Mouse (Mus musculus): ENCODE measurements around the gene Slc16a11. TPM values are rescaled to one million over a fixed set of nuclear protein-coding genes. Genes with fewer than 3 reads are reported as not detected.

Gene Slc16a11
- polyA plus RNA-seq (2014; fragmentation: Illumina TruSeq; extraction: RNeasy Lipid Tissue Mini Kit (QIAGEN cat#74804); ENCODE audit: low read depth, low replicate concordance): not detected

GRCm38 (mm10) chr11:70212423-70212822 lies at the start of gene Slc16a11:
TSS of gene Slc16a11 (plus strand) at chr11:70212752.

GRCm38 (mm10) chr11:70220731-70221602 lies 8.4 kb downstream of the Slc16a11 start, which contains the start of gene Slc16a13:
TSS of gene Slc16a13 (minus strand) at chr11:70221064.

GRCm38 (mm10) chr11:70229260-70230010 lies 16.9 kb downstream of the Slc16a11 start, which contains the start of gene Bcl6b:
TSS of gene Bcl6b (minus strand) at chr11:70229798.

GRCm38 (mm10) chr11:70237457-70238167 lies 25.1 kb downstream of the Slc16a11 start, which contains the start of gene 0610010K14Rik:
TSS of gene 0610010K14Rik (minus strand) at chr11:70237914.

GRCm38 (mm10) chr11:70239541-70240279 lies 27.2 kb downstream of the Slc16a11 start, which contains the start of the genes Gm21988 and Rnasek:
TSS of gene Gm21988 (minus strand) at chr11:70239830.
TSS of gene Rnasek (minus strand) at chr11:70239842.

GRCm38 (mm10) chr11:70254931-70255531 lies 42.5 kb downstream of the Slc16a11 start, which contains the start of gene Alox12:
TSS of gene Alox12 (minus strand) at chr11:70255353.

Other genes with a start within 250 kb of the Slc16a11 start
- 10.0 TPM for gene Cldn7, start 248.0 kb upstream of the Slc16a11 start, polyA plus RNA-seq (2014; fragmentation: Illumina TruSeq; extraction: RNeasy Lipid Tissue Mini Kit (QIAGEN cat#74804); ENCODE audit: low read depth, low replicate concordance)
- 38.7 TPM for gene Ctdnep1, start 231.6 kb upstream of the Slc16a11 start, polyA plus RNA-seq (2014; fragmentation: Illumina TruSeq; extraction: RNeasy Lipid Tissue Mini Kit (QIAGEN cat#74804); ENCODE audit: low read depth, low replicate concordance)
- 8.3 TPM for gene Elp5, start 230.2 kb upstream of the Slc16a11 start, polyA plus RNA-seq (2014; fragmentation: Illumina TruSeq; extraction: RNeasy Lipid Tissue Mini Kit (QIAGEN cat#74804); ENCODE audit: low read depth, low replicate concordance)
- gene Gabarap, start 221.6 kb upstream of the Slc16a11 start, polyA plus RNA-seq (2014; fragmentation: Illumina TruSeq; extraction: RNeasy Lipid Tissue Mini Kit (QIAGEN cat#74804); ENCODE audit: low read depth, low replicate concordance): 681 TPM
- 9.9 TPM for gene Phf23, start 217.0 kb upstream of the Slc16a11 start, polyA plus RNA-seq (2014; fragmentation: Illumina TruSeq; extraction: RNeasy Lipid Tissue Mini Kit (QIAGEN cat#74804); ENCODE audit: low read depth, low replicate concordance)
- 0.57 TPM for gene Dvl2, start 212.2 kb upstream of the Slc16a11 start, polyA plus RNA-seq (2014; fragmentation: Illumina TruSeq; extraction: RNeasy Lipid Tissue Mini Kit (QIAGEN cat#74804); ENCODE audit: low read depth, low replicate concordance)
- gene Acadvl, start 197.3 kb upstream of the Slc16a11 start, polyA plus RNA-seq (2014; fragmentation: Illumina TruSeq; extraction: RNeasy Lipid Tissue Mini Kit (QIAGEN cat#74804); ENCODE audit: low read depth, low replicate concordance): 21.1 TPM
- gene Dlg4, start 195.8 kb upstream of the Slc16a11 start, polyA plus RNA-seq (2014; fragmentation: Illumina TruSeq; extraction: RNeasy Lipid Tissue Mini Kit (QIAGEN cat#74804); ENCODE audit: low read depth, low replicate concordance): 0.53 TPM
- gene Asgr1, start 158.7 kb upstream of the Slc16a11 start, polyA plus RNA-seq (2014; fragmentation: Illumina TruSeq; extraction: RNeasy Lipid Tissue Mini Kit (QIAGEN cat#74804); ENCODE audit: low read depth, low replicate concordance): not detected
- gene Asgr2, start 120.1 kb upstream of the Slc16a11 start, polyA plus RNA-seq (2014; fragmentation: Illumina TruSeq; extraction: RNeasy Lipid Tissue Mini Kit (QIAGEN cat#74804); ENCODE audit: low read depth, low replicate concordance): not detected
- 5.1 TPM for gene Mgl2, start 82.4 kb upstream of the Slc16a11 start, polyA plus RNA-seq (2014; fragmentation: Illumina TruSeq; extraction: RNeasy Lipid Tissue Mini Kit (QIAGEN cat#74804); ENCODE audit: low read depth, low replicate concordance)
- gene Clec10a, start 56.6 kb upstream of the Slc16a11 start, polyA plus RNA-seq (2014; fragmentation: Illumina TruSeq; extraction: RNeasy Lipid Tissue Mini Kit (QIAGEN cat#74804); ENCODE audit: low read depth, low replicate concordance): not detected
- 17.3 TPM for gene Slc16a13, start 8.3 kb downstream of the Slc16a11 start, polyA plus RNA-seq (2014; fragmentation: Illumina TruSeq; extraction: RNeasy Lipid Tissue Mini Kit (QIAGEN cat#74804); ENCODE audit: low read depth, low replicate concordance)
- 5.3 TPM for gene Bcl6b, start 17.0 kb downstream of the Slc16a11 start, polyA plus RNA-seq (2014; fragmentation: Illumina TruSeq; extraction: RNeasy Lipid Tissue Mini Kit (QIAGEN cat#74804); ENCODE audit: low read depth, low replicate concordance)
- gene 0610010K14Rik, start 25.2 kb downstream of the Slc16a11 start, polyA plus RNA-seq (2014; fragmentation: Illumina TruSeq; extraction: RNeasy Lipid Tissue Mini Kit (QIAGEN cat#74804); ENCODE audit: low read depth, low replicate concordance): 1.1 TPM
- 1.6 TPM for gene Gm21988, start 27.1 kb downstream of the Slc16a11 start, polyA plus RNA-seq (2014; fragmentation: Illumina TruSeq; extraction: RNeasy Lipid Tissue Mini Kit (QIAGEN cat#74804); ENCODE audit: low read depth, low replicate concordance)
- 57.2 TPM for gene Rnasek, start 27.1 kb downstream of the Slc16a11 start, polyA plus RNA-seq (2014; fragmentation: Illumina TruSeq; extraction: RNeasy Lipid Tissue Mini Kit (QIAGEN cat#74804); ENCODE audit: low read depth, low replicate concordance)
- 2.0 TPM for gene Alox12, start 42.6 kb downstream of the Slc16a11 start, polyA plus RNA-seq (2014; fragmentation: Illumina TruSeq; extraction: RNeasy Lipid Tissue Mini Kit (QIAGEN cat#74804); ENCODE audit: low read depth, low replicate concordance)
- not detected for gene Alox12e, start 109.9 kb downstream of the Slc16a11 start, polyA plus RNA-seq (2014; fragmentation: Illumina TruSeq; extraction: RNeasy Lipid Tissue Mini Kit (QIAGEN cat#74804); ENCODE audit: low read depth, low replicate concordance)
- gene Alox15, start 139.3 kb downstream of the Slc16a11 start, polyA plus RNA-seq (2014; fragmentation: Illumina TruSeq; extraction: RNeasy Lipid Tissue Mini Kit (QIAGEN cat#74804); ENCODE audit: low read depth, low replicate concordance): not detected
- gene Pelp1, start 197.3 kb downstream of the Slc16a11 start, polyA plus RNA-seq (2014; fragmentation: Illumina TruSeq; extraction: RNeasy Lipid Tissue Mini Kit (QIAGEN cat#74804); ENCODE audit: low read depth, low replicate concordance): 3.9 TPM
- gene Arrb2, start 219.9 kb downstream of the Slc16a11 start, polyA plus RNA-seq (2014; fragmentation: Illumina TruSeq; extraction: RNeasy Lipid Tissue Mini Kit (QIAGEN cat#74804); ENCODE audit: low read depth, low replicate concordance): 1.1 TPM
- 7.0 TPM for gene Med11, start 239.2 kb downstream of the Slc16a11 start, polyA plus RNA-seq (2014; fragmentation: Illumina TruSeq; extraction: RNeasy Lipid Tissue Mini Kit (QIAGEN cat#74804); ENCODE audit: low read depth, low replicate concordance)
- 0.77 TPM for gene Zmynd15, start 246.7 kb downstream of the Slc16a11 start, polyA plus RNA-seq (2014; fragmentation: Illumina TruSeq; extraction: RNeasy Lipid Tissue Mini Kit (QIAGEN cat#74804); ENCODE audit: low read depth, low replicate concordance)
- 26.7 TPM for gene Cxcl16, start 247.2 kb downstream of the Slc16a11 start, polyA plus RNA-seq (2014; fragmentation: Illumina TruSeq; extraction: RNeasy Lipid Tissue Mini Kit (QIAGEN cat#74804); ENCODE audit: low read depth, low replicate concordance)

Measured in kidney, adult 10 weeks (tissue).